Mouse (Mus musculus) liver, embryonic 13.5 days (tissue): Measurements from ENCODE around the gene Itga9. TPM values are rescaled to one million over a fixed set of nuclear protein-coding genes. Genes with fewer than 3 reads are reported as not detected.

Experiments used
- ATAC-seq: fragments of 200-750 bp; cut with Nextera tagmentation; 2 replicates; pipeline ENCODE4 v1.8.0; 2017; ENCODE audit warnings: low read depth, mild to moderate bottlenecking, moderate number of reproducible peaks, moderate library complexity
- DNase-seq: peaks from one replicate; pipeline ENCODE4 v3.0.0; 2022
- H3K27ac ChIP-seq: fragments of 300-500 bp; sonication (generic); 2 replicates; pipeline ENCODE4 v1.5.1; 2015; ENCODE audit warnings: moderate library complexity, mild to moderate bottlenecking, inconsistent platforms
- H3K27me3 ChIP-seq: fragments of 300-500 bp; sonication (generic); 2 replicates; pipeline ENCODE4 v1.6.1; 2015; ENCODE audit warnings: mild to moderate bottlenecking, inconsistent platforms
- H3K36me3 ChIP-seq: fragments of 300-500 bp; sonication (generic); 2 replicates; pipeline ENCODE4 v1.6.1; 2015; ENCODE audit warnings: mild to moderate bottlenecking, inconsistent platforms
- H3K4me1 ChIP-seq: fragments of 300-500 bp; sonication (generic); replicated peaks from 2 replicates; pipeline ENCODE4 v1.6.1; 2015; ENCODE audit warnings: inconsistent platforms
- H3K4me2 ChIP-seq: fragments of 300-500 bp; sonication (generic); 2 replicates; pipeline ENCODE4 v1.6.1; 2015; ENCODE audit warnings: inconsistent platforms, mild to moderate bottlenecking, moderate library complexity
- H3K4me3 ChIP-seq: fragments of 300-500 bp; sonication (generic); replicated peaks from 2 replicates; pipeline ENCODE4 v1.5.1; 2015; ENCODE audit warnings: mild to moderate bottlenecking, inconsistent platforms
- H3K9ac ChIP-seq: fragments of 300-500 bp; sonication (generic); 2 replicates; pipeline ENCODE4 v1.6.1; 2015; ENCODE audit warnings: mild to moderate bottlenecking, inconsistent platforms
- H3K9me3 ChIP-seq: fragments of 300-500 bp; sonication (generic); replicated peaks from 2 replicates; pipeline ENCODE4 v1.6.1; 2016; ENCODE audit warnings: inconsistent platforms
- WGBS: fragments of 180-500 bp; shearing (Covaris S2); methylation state at CpG from one replicate; pipeline ENCODE4 v1.1.7; 2015; ENCODE audit not compliant: insufficient replicate concordance; 5-methylcytosine and 5-hydroxymethylcytosine counted together
- polyA plus RNA-seq: library from polyadenylated mRNA; unstranded; fragments of >200 nt; fragmentation: Nextera tagmentation; extraction: Ambion mirVana; gene quantifications from 2 replicates; pipeline ENCODE4 v1.2.1, GENCODE M21; 2015

The Itga9 gene
- 2.2 and 2.5 TPM in 2 replicates for polyA plus RNA-seq

- peaks cover 58% of the 10 kb centered on the region for H3K27me3 ChIP-seq
Observed at GRCm38 (mm10) chr9:118606148-118606816, at the start of gene Itga9. Itga9 (plus strand) TSS chr9:118606690.

GRCm38 (mm10) chr9:118556951-118557780, 49.3 kb upstream of the Itga9 start:
- H3K9me3 ChIP-seq: no peaks in the 10 kb centered on the region
- H3K4me3 ChIP-seq: no peak overlapping the region
- H3K9ac ChIP-seq: no peak overlapping the region
- 89% methylated on average over 24 of the region's 24 CpGs for WGBS
- ATAC-seq (no peak), DNase-seq (no peak)
- no peak overlapping the region for H3K4me2 ChIP-seq
- H3K27ac ChIP-seq: no peak overlapping the region
- no peaks in the 10 kb centered on the region for H3K4me1 ChIP-seq
- peaks cover 80% of the 10 kb centered on the region for H3K36me3 ChIP-seq
- H3K27me3 ChIP-seq: no peaks in the 10 kb centered on the region

More at GRCm38 (mm10) chr9:118606148-118606816, at the start of gene Itga9:
- Histone ChIP-seq H3K27ac (no peak within 1 kb of the TSS; the same call in none of the 2 replicates), H3K4me2 (peak within 1 kb of the TSS; percentile 73), H3K9me3 (no peaks in the 10 kb centered on the region), H3K4me3 (peak within 1 kb of the TSS; percentile 62), H3K9ac (peak within 1 kb of the TSS; percentile 69), H3K4me1 (peaks cover 7% of the 10 kb centered on the region), H3K36me3 (no peaks in the 10 kb centered on the region)
- DNase-seq: peak; percentile 16
- ATAC-seq: peak; percentile 70
- 9% methylated on average over 41 of the region's 42 CpGs for WGBS

DNA sequence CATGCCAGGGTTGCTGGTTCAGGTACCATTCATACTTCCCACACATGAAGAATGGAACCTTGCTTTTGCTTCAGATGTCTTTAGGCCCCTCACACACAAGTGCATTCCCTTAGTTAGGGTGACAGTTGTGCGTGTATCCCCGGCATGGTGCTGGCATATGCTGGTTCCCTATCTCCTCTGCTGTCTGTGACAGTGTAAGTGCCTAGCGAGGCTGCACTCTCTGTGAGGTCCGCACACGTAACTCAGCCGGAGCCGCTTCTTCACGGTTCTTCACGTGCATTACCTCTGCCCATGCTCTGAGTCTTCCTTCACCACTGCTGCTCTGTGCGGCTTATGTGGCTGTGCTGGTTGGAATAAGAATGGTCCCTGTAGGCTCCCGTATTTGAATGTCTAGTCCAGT, 43.1 kb upstream of the Itga9 start:
- no peaks in the 10 kb centered on the region for H3K27me3 ChIP-seq
- H3K9ac ChIP-seq: no peak overlapping the region
- no peak overlapping the region for H3K4me2 ChIP-seq
- WGBS: 87% methylated on average over 11 of the region's 11 CpGs
- no peaks in the 10 kb centered on the region for H3K9me3 ChIP-seq
- no peak for ATAC-seq
- DNase-seq: no peak
- no peak overlapping the region for H3K27ac ChIP-seq
- no peak overlapping the region for H3K4me3 ChIP-seq
- H3K36me3 ChIP-seq: peaks cover 91% of the 10 kb centered on the region
- no peaks in the 10 kb centered on the region for H3K4me1 ChIP-seq

GRCm38 (mm10) chr9:118563866-118564265, 42.6 kb upstream of the Itga9 start:
- Histone ChIP-seq H3K36me3 (peaks cover 86% of the 10 kb centered on the region), H3K4me2 (no peak overlapping the region), H3K4me1 (no peaks in the 10 kb centered on the region), H3K27me3 (no peaks in the 10 kb centered on the region), H3K9ac (no peak overlapping the region), H3K4me3 (no peak overlapping the region), H3K9me3 (no peaks in the 10 kb centered on the region), H3K27ac (no peak overlapping the region)
- no peak for ATAC-seq
- WGBS: 86% methylated on average over 7 of the region's 7 CpGs
- DNase-seq: no peak

- no peaks in the 10 kb centered on the region for H3K4me1 ChIP-seq
- 86% methylated on average over 16 of the region's 16 CpGs for WGBS
- H3K4me2 ChIP-seq: no peak overlapping the region
- H3K36me3 ChIP-seq: peaks cover 86% of the 10 kb centered on the region
- H3K4me3 ChIP-seq: no peak overlapping the region
- ATAC-seq: no peak
- H3K9ac ChIP-seq: no peak overlapping the region
- DNase-seq: no peak
- no peak overlapping the region for H3K27ac ChIP-seq
- no peaks in the 10 kb centered on the region for H3K9me3 ChIP-seq
- H3K27me3 ChIP-seq: no peaks in the 10 kb centered on the region
Observed at GRCm38 (mm10) chr9:118564696-118565095, 41.8 kb upstream of the Itga9 start.

DNA sequence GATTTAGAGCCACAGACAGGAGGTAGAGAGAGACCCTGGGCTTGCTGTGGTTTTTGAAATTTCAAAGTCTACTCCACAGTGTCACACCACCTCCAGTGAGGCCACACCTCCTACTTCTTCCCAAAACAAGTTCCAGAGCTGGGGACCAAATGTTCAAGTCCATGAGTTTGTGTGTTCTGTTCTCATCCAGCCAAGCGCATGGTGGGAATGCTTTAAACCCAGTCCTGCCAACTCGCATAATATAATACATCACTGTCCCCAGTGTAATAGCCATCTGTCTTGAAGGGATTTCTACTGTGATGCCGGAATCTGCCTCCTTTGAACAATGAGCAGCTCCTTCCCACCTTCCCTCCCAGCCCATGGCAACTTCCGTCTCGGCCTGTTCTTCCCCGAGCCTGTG, 37.2 kb upstream of the Itga9 start:
- Histone ChIP-seq H3K27me3 (no peaks in the 10 kb centered on the region), H3K4me1 (no peaks in the 10 kb centered on the region), H3K27ac (no peak overlapping the region), H3K4me2 (no peak overlapping the region), H3K9ac (no peak overlapping the region), H3K36me3 (peaks cover 82% of the 10 kb centered on the region), H3K9me3 (no peaks in the 10 kb centered on the region), H3K4me3 (no peak overlapping the region)
- 86% methylated on average over 6 of the region's 6 CpGs for WGBS
- ATAC-seq (no peak), DNase-seq (no peak)

DNA sequence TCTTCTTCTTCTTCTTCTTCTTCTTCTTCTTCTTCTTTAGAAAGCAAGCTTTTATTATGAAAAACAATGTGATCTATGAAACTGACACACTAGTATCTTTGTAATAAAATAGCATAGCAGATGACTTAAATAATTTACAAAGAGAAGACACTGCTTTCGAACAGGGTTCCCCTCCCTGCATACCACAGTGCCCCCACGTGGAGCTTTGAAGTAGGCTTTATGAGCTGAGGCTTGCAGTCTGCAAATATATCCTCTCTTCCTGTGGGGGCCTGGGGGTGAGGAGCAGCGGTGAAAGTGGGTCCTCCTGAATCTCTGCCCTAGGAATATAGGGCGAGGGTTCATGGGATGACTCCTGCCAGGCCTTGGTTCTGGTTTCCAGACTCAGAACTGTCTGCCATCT, 35.6 kb upstream of the Itga9 start:
- Histone ChIP-seq H3K4me3 (no peak overlapping the region), H3K27me3 (no peaks in the 10 kb centered on the region), H3K9me3 (no peaks in the 10 kb centered on the region), H3K36me3 (peaks cover 77% of the 10 kb centered on the region), H3K27ac (no peak overlapping the region), H3K9ac (no peak overlapping the region), H3K4me1 (no peaks in the 10 kb centered on the region), H3K4me2 (no peak overlapping the region)
- WGBS: 62% methylated on average over 4 of the region's 4 CpGs
- no peak for DNase-seq
- ATAC-seq: no peak

DNA sequence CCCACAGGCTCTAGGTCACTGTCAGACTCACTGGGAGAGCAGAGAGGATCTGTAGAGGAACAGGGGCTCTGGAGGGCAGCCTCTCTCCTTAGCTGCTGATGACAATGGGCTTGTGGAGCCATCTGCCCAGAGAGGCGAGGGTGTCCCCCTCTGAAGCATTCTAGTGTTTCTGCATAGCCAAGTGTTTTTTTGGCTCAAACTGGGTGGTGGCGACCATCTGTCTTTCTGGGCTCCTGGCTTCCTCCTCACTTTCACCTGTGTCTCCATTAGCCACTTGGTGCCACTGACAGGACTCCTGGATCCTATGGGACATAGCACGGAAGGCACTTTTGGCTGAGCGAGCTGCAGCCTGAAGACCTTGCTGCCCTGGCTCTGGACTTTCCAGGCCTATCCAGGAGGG, 34.8 kb upstream of the Itga9 start:
- WGBS: 65% methylated on average over 4 of the region's 4 CpGs
- DNase-seq: no peak
- Histone ChIP-seq H3K27ac (no peak overlapping the region), H3K4me3 (no peak overlapping the region), H3K4me1 (no peaks in the 10 kb centered on the region), H3K9ac (no peak overlapping the region), H3K36me3 (peaks cover 76% of the 10 kb centered on the region), H3K27me3 (no peaks in the 10 kb centered on the region), H3K9me3 (no peaks in the 10 kb centered on the region), H3K4me2 (no peak overlapping the region)
- no peak for ATAC-seq

DNA sequence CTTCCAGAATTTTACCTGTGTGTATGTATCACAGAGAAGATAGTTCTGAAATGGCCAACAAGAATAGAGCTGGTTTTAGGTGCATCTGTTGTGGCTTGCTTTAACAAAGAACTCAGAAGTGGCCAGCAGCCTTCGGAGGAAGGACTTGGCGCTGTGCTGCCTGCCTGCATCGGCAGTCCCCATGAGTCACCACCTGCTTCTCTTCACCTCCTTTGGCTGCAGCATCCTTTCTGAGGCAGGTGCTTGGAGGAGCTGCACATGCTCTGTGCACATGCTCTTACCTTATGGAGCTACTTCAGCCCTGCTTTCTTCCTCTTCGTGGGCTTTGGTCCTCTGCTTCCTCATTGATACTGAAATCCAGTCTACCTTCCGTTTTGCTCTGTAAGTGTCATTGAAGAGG, 31.6 kb upstream of the Itga9 start:
- DNase-seq (no peak), ATAC-seq (no peak)
- Histone ChIP-seq H3K4me3 (no peak overlapping the region), H3K36me3 (peaks cover 73% of the 10 kb centered on the region), H3K27ac (no peak overlapping the region), H3K4me1 (no peaks in the 10 kb centered on the region), H3K4me2 (no peak overlapping the region), H3K9me3 (no peaks in the 10 kb centered on the region), H3K9ac (no peak overlapping the region), H3K27me3 (no peaks in the 10 kb centered on the region)
- 82% methylated on average over 5 of the region's 5 CpGs for WGBS

DNA sequence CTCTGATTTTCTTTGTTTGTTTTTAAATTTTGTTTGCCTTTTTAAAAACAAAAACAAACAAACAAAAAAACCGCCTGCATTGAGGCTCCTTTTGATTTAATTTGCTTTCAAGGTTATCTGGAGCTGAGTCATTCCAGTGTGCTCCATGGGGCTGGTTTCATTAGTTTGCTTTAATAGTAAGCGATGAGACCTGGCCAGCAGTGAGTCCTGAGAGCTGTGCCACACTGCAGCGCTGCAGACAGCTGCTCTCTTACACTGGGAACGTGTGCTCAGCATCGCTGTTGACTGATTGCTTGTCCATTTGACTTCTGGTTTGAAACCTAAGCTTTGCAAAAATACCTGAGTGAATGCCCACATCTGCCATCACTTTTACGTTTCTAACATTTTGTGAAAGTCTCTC, 26.1 kb upstream of the Itga9 start:
- peaks cover 11% of the 10 kb centered on the region for H3K4me1 ChIP-seq
- no peak for DNase-seq
- no peak overlapping the region for H3K27ac ChIP-seq
- H3K4me3 ChIP-seq: no peak overlapping the region
- no peak overlapping the region for H3K4me2 ChIP-seq
- peaks cover 65% of the 10 kb centered on the region for H3K36me3 ChIP-seq
- 77% methylated on average over 6 of the region's 6 CpGs for WGBS
- no peaks in the 10 kb centered on the region for H3K9me3 ChIP-seq
- H3K9ac ChIP-seq: no peak overlapping the region
- no peak for ATAC-seq
- H3K27me3 ChIP-seq: no peaks in the 10 kb centered on the region

- H3K4me1 ChIP-seq: peaks cover 11% of the 10 kb centered on the region
- no peak overlapping the region for H3K9ac ChIP-seq
- 36% methylated on average over 6 of the region's 6 CpGs for WGBS
- ATAC-seq (peak; percentile 51), DNase-seq (no peak)
- no peak overlapping the region for H3K4me2 ChIP-seq
- no peaks in the 10 kb centered on the region for H3K9me3 ChIP-seq
- H3K4me3 ChIP-seq: no peak overlapping the region
- no peak overlapping the region for H3K27ac ChIP-seq
- no peaks in the 10 kb centered on the region for H3K27me3 ChIP-seq
- H3K36me3 ChIP-seq: peaks cover 51% of the 10 kb centered on the region
Observed at GRCm38 (mm10) chr9:118582757-118583156, 23.7 kb upstream of the Itga9 start.
